ENCODE assay signal across 8 mouse cellular contexts in genomic region chr7:28694423-28694822, GRCm38 (mm10). TPM values are rescaled to one million over a fixed set of nuclear protein-coding genes. Genes with fewer than 3 reads are reported as not detected.
DNase-seq lines count a peak whose midpoint lies in the region; ATAC-seq lines count a peak whose summit lies in the region.

No protein-coding gene starts in this region.

- no peaks in the 10 kb centered on the region for H3K9me3 ChIP-seq in neural tube, embryonic 11.5 days (ENCODE audit: control insufficient read depth, low read length)
- H3K9me3 ChIP-seq in limb, embryonic 10.5 days (replicated peaks) = no peaks in the 10 kb centered on the region

- H3K27me3 ChIP-seq in neural tube, embryonic 11.5 days (ENCODE audit: control insufficient read depth, insufficient read depth, low read length) = no peaks in the 10 kb centered on the region
- peaks cover 30% of the 10 kb centered on the region for H3K27me3 ChIP-seq in limb, embryonic 10.5 days (ENCODE audit: low read depth, poor library complexity, severe bottlenecking)

- ATAC-seq in neural tube, embryonic 11.5 days (ENCODE audit: insufficient read depth, low FRiP score, low TSS enrichment) = no peak

- no peak overlapping the region for H3K9ac ChIP-seq in neural tube, embryonic 11.5 days (ENCODE audit: low read length)

- WGBS in neural tube, embryonic 11.5 days = 10% methylated on average over 14 of the region's 14 CpGs
- 12% methylated on average over 14 of the region's 14 CpGs for WGBS in limb, embryonic 10.5 days

- H3K4me2 ChIP-seq in neural tube, embryonic 11.5 days (ENCODE audit: low read depth) = no peak overlapping the region

- no peaks in the 10 kb centered on the region for H3K36me3 ChIP-seq in neural tube, embryonic 11.5 days (ENCODE audit: control insufficient read depth, insufficient read depth, low read length)
- H3K36me3 ChIP-seq in limb, embryonic 10.5 days = no peaks in the 10 kb centered on the region

- peak; percentile 47 for DNase-seq in cerebellum, adult 9-11 months
- no peak for DNase-seq in cerebellum, postnatal 36 days
- DNase-seq in neural tube, embryonic 11.5 days (ENCODE audit: low spot score) = peak; percentile 48
- DNase-seq in neural tube, embryonic 10.5 days (ENCODE audit: extremely low spot score, low spot score) = no peak
- DNase-seq in limb, embryonic 10.5 days (ENCODE audit: low spot score) = peak; percentile 59
- DNase-seq in thymus, postnatal 25 days = peak; percentile 45
- DNase-seq in right cerebral cortex, postnatal 4 days = no peak
- DNase-seq in heart, adult 9 months (ENCODE audit: low spot score in 2 of 2) = no peak

- H3K4me3 ChIP-seq in neural tube, embryonic 11.5 days (ENCODE audit: low read depth, low read length) = no peak overlapping the region; the same call in 1 of the 2 replicates
- H3K4me3 ChIP-seq in limb, embryonic 10.5 days = peak overlapping the region; percentile 66

- 0 out of 2 replicates have a peak, but pooled peaks cover 4% of the 10 kb centered on the region for H3K4me1 ChIP-seq in neural tube, embryonic 11.5 days (ENCODE audit: control insufficient read depth, insufficient read depth, low read length)
- H3K4me1 ChIP-seq in limb, embryonic 10.5 days = peaks cover 27% of the 10 kb centered on the region

- H3K27ac ChIP-seq in neural tube, embryonic 11.5 days (ENCODE audit: low read depth, low read length) = no peak overlapping the region
- peak overlapping the region; percentile 76 for H3K27ac ChIP-seq in limb, embryonic 10.5 days

RNA-seq across cellular contexts. Expression of gene Fbxo27, which starts 1.8 kb away (rescaled TPM):
- polyA plus RNA-seq in neural tube, embryonic 11.5 days (2014; fragmentation: Nextera tagmentation; extraction: Ambion mirVana) = 5.3 and 6.0 TPM in 2 replicates
- 4.7 and 6.3 TPM in 2 replicates for polyA plus RNA-seq in limb, embryonic 10.5 days (2016; fragmentation: Nextera tagmentation; extraction: Ambion mirVana)

RNA-seq across cellular contexts. Expression of gene Fbxo17, which starts 22.2 kb away (rescaled TPM):
- polyA plus RNA-seq in neural tube, embryonic 11.5 days (2014; fragmentation: Nextera tagmentation; extraction: Ambion mirVana) = 7.3 and 7.7 TPM in 2 replicates
- polyA plus RNA-seq in limb, embryonic 10.5 days (2016; fragmentation: Nextera tagmentation; extraction: Ambion mirVana) = 12.7 and 16.1 TPM in 2 replicates

RNA-seq across cellular contexts. Expression of gene Mrps12, which starts 47.2 kb away (rescaled TPM):
- polyA plus RNA-seq in neural tube, embryonic 11.5 days (2014; fragmentation: Nextera tagmentation; extraction: Ambion mirVana) = 128 and 129 TPM in 2 replicates
- polyA plus RNA-seq in limb, embryonic 10.5 days (2016; fragmentation: Nextera tagmentation; extraction: Ambion mirVana) = 152 and 186 TPM in 2 replicates

RNA-seq across cellular contexts. Expression of gene Sars2, which starts 47.4 kb away (rescaled TPM):
- 28.8 and 32.4 TPM in 2 replicates for polyA plus RNA-seq in neural tube, embryonic 11.5 days (2014; fragmentation: Nextera tagmentation; extraction: Ambion mirVana)
- 43.9 and 46.4 TPM in 2 replicates for polyA plus RNA-seq in limb, embryonic 10.5 days (2016; fragmentation: Nextera tagmentation; extraction: Ambion mirVana)

Comparison
In these comparisons a context has a peak if more than half of its experiments do, and no peak if none do; other contexts are left out.
1. DNase-seq: peak in cerebellum, adult 9-11 months (single experiment), neural tube, embryonic 11.5 days (single experiment), limb, embryonic 10.5 days (single experiment) and thymus, postnatal 25 days (single experiment); none in cerebellum, postnatal 36 days (0 of 2), neural tube, embryonic 10.5 days (single experiment), right cerebral cortex, postnatal 4 days (single experiment) and heart, adult 9 months (0 of 2).